ENCODE assay signal across 9 mouse cellular contexts in the genomic region with DNA sequence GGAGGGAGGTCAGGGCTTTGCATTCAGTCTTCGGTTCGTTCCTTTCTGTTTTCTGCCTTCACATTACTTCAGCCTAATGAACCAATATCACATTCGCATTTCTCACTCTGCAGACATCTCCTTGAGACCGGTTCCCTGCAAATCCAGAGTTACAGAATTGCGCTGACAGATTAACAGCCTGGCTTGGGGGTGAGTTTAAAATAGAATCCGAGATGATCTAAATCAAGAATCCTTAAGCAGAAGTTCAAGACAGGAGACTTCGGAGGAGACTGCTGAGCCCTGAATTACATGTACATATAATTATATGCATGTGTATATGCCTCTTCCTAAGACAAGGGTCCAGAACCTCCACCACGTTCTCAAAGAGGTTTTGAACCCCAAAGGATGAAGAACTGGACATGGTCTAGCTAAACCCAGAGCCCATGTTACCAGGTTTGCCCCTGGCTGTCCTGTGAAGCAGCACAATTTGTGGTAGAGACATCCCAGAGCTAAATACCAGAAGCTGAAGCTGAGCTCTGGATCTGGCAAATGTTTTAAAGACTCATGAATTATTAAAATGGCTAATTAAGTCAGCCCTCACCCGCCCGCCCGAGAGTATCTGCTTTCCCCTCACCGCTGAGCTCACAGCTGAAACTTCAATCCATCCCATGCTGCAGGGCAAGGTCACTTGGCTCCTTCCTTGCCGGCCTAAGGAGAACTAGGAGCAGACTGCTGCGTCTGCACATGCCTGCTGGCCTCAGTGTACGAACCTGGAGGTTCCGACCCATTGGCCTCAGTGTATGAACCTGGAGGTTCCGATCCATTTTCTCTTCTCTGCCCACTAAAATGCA. TPM values are rescaled to one million over a fixed set of nuclear protein-coding genes. Genes with fewer than 3 reads are reported as not detected.
DNase-seq lines count a peak whose midpoint lies in the region; ATAC-seq and TF ChIP-seq lines count a peak whose summit lies in the region.
"Had no signal": no experiment of that assay in that cellular context is flagged by ENCODE, and none has a peak within 500 bp of the region (broad histone marks: within the 10 kb centered on the region; RNA-seq: fewer than 3 reads in every experiment).

No protein-coding gene starts in this region.

- intact Hi-C loops in heart, adult 2 months (cut with DNase I): no loop called here

- H3K79me2 ChIP-seq in heart, adult 2 months (replicated peaks; ENCODE audit: control insufficient read depth, insufficient read depth, low read length): no peaks in the 10 kb centered on the region

- peak overlapping the region; percentile 18; the same call in 1 of the 2 replicates for H3K4me3 ChIP-seq in heart, embryonic 16.5 days (ENCODE audit: low read length)
- no peak overlapping the region for H3K4me3 ChIP-seq in forebrain, embryonic 12.5 days (replicated peaks)
- peak overlapping the region; percentile 3; the same call in 1 of the 2 replicates for H3K4me3 ChIP-seq in kidney, embryonic 15.5 days (replicated peaks)
- no peak overlapping the region for H3K4me3 ChIP-seq in neural tube, embryonic 13.5 days
- H3K4me3 ChIP-seq in heart, adult 2 months: no peak overlapping the region

- DNase-seq in heart, postnatal 4 days: no peak
- no peak for DNase-seq in frontal cortex, postnatal 14 days (ENCODE audit: low spot score in 2 of 2)
- no peak for DNase-seq in adrenal gland, postnatal 4 days (ENCODE audit: low spot score in 2 of 2)
- no peak for DNase-seq in heart, adult 2 months

- peak overlapping the region; percentile 68 for H3K9ac ChIP-seq in heart, embryonic 16.5 days (ENCODE audit: low read length)
- peak overlapping the region; percentile 25; the same call in 1 of the 2 replicates for H3K9ac ChIP-seq in forebrain, embryonic 12.5 days
- H3K9ac ChIP-seq in kidney, embryonic 15.5 days: peak overlapping the region; percentile 39; the same call in 1 of the 2 replicates
- H3K9ac ChIP-seq in neural tube, embryonic 13.5 days: peak overlapping the region; percentile 48
- H3K9ac ChIP-seq in heart, adult 2 months (ENCODE audit: low read depth, low read length): no peak overlapping the region

- TF ChIP-seq EP300 in heart, adult 2 months (IDR thresholded peaks at IDR 0.05; ENCODE audit: insufficient read depth, low read depth, low read length): no peak

- no peak for ATAC-seq in heart, embryonic 16.5 days (replicated peaks; ENCODE audit: extremely low read depth, insufficient read depth, low FRiP score)
- peak; percentile 37; the same call in 1 of the 2 replicates for ATAC-seq in forebrain, embryonic 12.5 days (ENCODE audit: low FRiP score)
- 0 out of 2 replicates have a peak, but pooled peaks have one; percentile 30 for ATAC-seq in kidney, embryonic 15.5 days (replicated peaks; ENCODE audit: low FRiP score)
- peak; percentile 28 for ATAC-seq in neural tube, embryonic 13.5 days (ENCODE audit: low read depth)

- no peak for TF ChIP-seq POLR2A in heart, adult 2 months (IDR thresholded peaks at IDR 0.05; ENCODE audit: insufficient read depth, low read depth, low read length)

- H3K27ac ChIP-seq in heart, embryonic 16.5 days (ENCODE audit: low read length): peak overlapping the region; percentile 83
- H3K27ac ChIP-seq in forebrain, embryonic 12.5 days: peak overlapping the region; percentile 61; the same call in 1 of the 2 replicates
- H3K27ac ChIP-seq in kidney, embryonic 15.5 days: peak overlapping the region; percentile 89
- H3K27ac ChIP-seq in neural tube, embryonic 13.5 days (replicated peaks): peak overlapping the region; percentile 84
- no peak overlapping the region; the same call in 1 of the 2 replicates for H3K27ac ChIP-seq in heart, adult 2 months

- H3K36me3 ChIP-seq in heart, embryonic 16.5 days (ENCODE audit: control insufficient read depth, insufficient read depth): no peaks in the 10 kb centered on the region
- no peaks in the 10 kb centered on the region for H3K36me3 ChIP-seq in forebrain, embryonic 12.5 days (replicated peaks)
- H3K36me3 ChIP-seq in kidney, embryonic 15.5 days: no peaks in the 10 kb centered on the region
- H3K36me3 ChIP-seq in neural tube, embryonic 13.5 days: no peaks in the 10 kb centered on the region
- no peaks in the 10 kb centered on the region for H3K36me3 ChIP-seq in heart, adult 2 months (ENCODE audit: control insufficient read depth, insufficient read depth, low read length)

- no peaks in the 10 kb centered on the region for H3K9me3 ChIP-seq in heart, embryonic 16.5 days (replicated peaks; ENCODE audit: control insufficient read depth, low read length)
- H3K9me3 ChIP-seq in forebrain, embryonic 12.5 days: no peaks in the 10 kb centered on the region
- no peaks in the 10 kb centered on the region for H3K9me3 ChIP-seq in kidney, embryonic 15.5 days (replicated peaks)
- H3K9me3 ChIP-seq in neural tube, embryonic 13.5 days: no peaks in the 10 kb centered on the region

- no peaks in the 10 kb centered on the region for H3K27me3 ChIP-seq in heart, embryonic 16.5 days (ENCODE audit: control insufficient read depth, insufficient read depth, low read length)
- peaks cover 7% of the 10 kb centered on the region for H3K27me3 ChIP-seq in forebrain, embryonic 12.5 days
- no peaks in the 10 kb centered on the region for H3K27me3 ChIP-seq in kidney, embryonic 15.5 days
- no peaks in the 10 kb centered on the region for H3K27me3 ChIP-seq in neural tube, embryonic 13.5 days
- H3K27me3 ChIP-seq in heart, adult 2 months (ENCODE audit: control insufficient read depth, insufficient read depth, low read length): no peaks in the 10 kb centered on the region

- WGBS in heart, embryonic 16.5 days: 44% methylated on average over 17 of the region's 17 CpGs
- WGBS in forebrain, embryonic 12.5 days: 20% methylated on average over 17 of the region's 17 CpGs
- WGBS in kidney, embryonic 15.5 days: 25% methylated on average over 17 of the region's 17 CpGs
- WGBS in neural tube, embryonic 13.5 days: 22% methylated on average over 17 of the region's 17 CpGs
- WGBS in heart, adult 2 months: 68% methylated on average over 17 of the region's 17 CpGs

- peak overlapping the region; percentile 59 for H3K4me2 ChIP-seq in heart, embryonic 16.5 days (ENCODE audit: low read depth, low read length)
- peak overlapping the region; percentile 31 for H3K4me2 ChIP-seq in forebrain, embryonic 12.5 days
- H3K4me2 ChIP-seq in kidney, embryonic 15.5 days: peak overlapping the region; percentile 47
- H3K4me2 ChIP-seq in neural tube, embryonic 13.5 days: peak overlapping the region; percentile 36

- no peak for TF ChIP-seq CTCF in heart, adult 2 months (IDR thresholded peaks at IDR 0.05)

- peaks cover 34% of the 10 kb centered on the region for H3K4me1 ChIP-seq in heart, embryonic 16.5 days (ENCODE audit: control insufficient read depth, insufficient read depth, low read length)
- peaks cover 38% of the 10 kb centered on the region for H3K4me1 ChIP-seq in forebrain, embryonic 12.5 days
- peaks cover 43% of the 10 kb centered on the region for H3K4me1 ChIP-seq in kidney, embryonic 15.5 days
- peaks cover 51% of the 10 kb centered on the region for H3K4me1 ChIP-seq in neural tube, embryonic 13.5 days (replicated peaks)
- H3K4me1 ChIP-seq in heart, adult 2 months (ENCODE audit: control insufficient read depth, insufficient read depth, low read length): peaks cover 8% of the 10 kb centered on the region

RNA-seq across cellular contexts. Expression of a gene that starts 14.1 kb away (rescaled TPM):
- polyA plus RNA-seq in heart, embryonic 16.5 days (2015; fragmentation: Nextera tagmentation; extraction: Ambion mirVana): 540 and 580 TPM in 2 replicates
- 100 to 1,000 TPM; 289 to 299 TPM for total RNA-seq in heart, postnatal 4 days (2021)
- 1,267 and 1,277 TPM in 2 replicates for polyA plus RNA-seq in forebrain, embryonic 12.5 days (2016; fragmentation: Nextera tagmentation; extraction: Ambion mirVana)
- polyA plus RNA-seq in kidney, embryonic 15.5 days (2015; fragmentation: Nextera tagmentation; extraction: Ambion mirVana): 1,006 and 1,087 TPM in 2 replicates
- 2,810 and 2,954 TPM in 2 replicates for polyA plus RNA-seq in neural tube, embryonic 13.5 days (2015; fragmentation: Nextera tagmentation; extraction: Ambion mirVana)
- total RNA-seq in adrenal gland, postnatal 4 days (2021): 100 to 1,000 TPM; 558 to 566 TPM
- 100 to 1,000 TPM; 132 to 145 TPM for total RNA-seq in heart, adult 2 months (2021)
- 36.7 and 86.5 TPM in 2 replicates for polyA plus RNA-seq in heart, adult 2 months (2012; rRNA removed)

RNA-seq across cellular contexts. Expression of a gene that starts 33.3 kb away (rescaled TPM):
- polyA plus RNA-seq in heart, embryonic 16.5 days (2015; fragmentation: Nextera tagmentation; extraction: Ambion mirVana): not detected in 2 replicates
- total RNA-seq in heart, postnatal 4 days (2021): not detected
- not detected in 2 replicates for polyA plus RNA-seq in forebrain, embryonic 12.5 days (2016; fragmentation: Nextera tagmentation; extraction: Ambion mirVana)
- polyA plus RNA-seq in kidney, embryonic 15.5 days (2015; fragmentation: Nextera tagmentation; extraction: Ambion mirVana): not detected in 2 replicates
- 0.78 TPM in 1 of 2 replicates, not detected in the other for polyA plus RNA-seq in neural tube, embryonic 13.5 days (2015; fragmentation: Nextera tagmentation; extraction: Ambion mirVana)
- total RNA-seq in adrenal gland, postnatal 4 days (2021): under 1 TPM in 1 of 2 experiments, not detected in 1; 0.51 TPM
- not detected for total RNA-seq in heart, adult 2 months (2021)
- 0.27 TPM in 1 of 2 replicates, not detected in the other for polyA plus RNA-seq in heart, adult 2 months (2012; rRNA removed)
- total RNA-seq: gastrocnemius, postnatal 4 days had no signal

Comparison
In these comparisons a context has a peak if more than half of its experiments do, and no peak if none do; other contexts are left out.
1. H3K4me3 ChIP-seq: peak in heart, embryonic 16.5 days (single experiment) and kidney, embryonic 15.5 days (single experiment); none in forebrain, embryonic 12.5 days (single experiment), neural tube, embryonic 13.5 days (single experiment) and heart, adult 2 months (single experiment).
2. Peak in every context shown above with its lines, with median percentiles within 50 percentile points of each other: H3K4me2 ChIP-seq.